Mouse (Mus musculus) stomach, postnatal 0 days (tissue): ENCODE results near the gene Snd1.

Experiments used
- CTCF ChIP-seq: IDR thresholded peaks from 2 replicates; pipeline ENCODE4 v1.5.1; 2016; ENCODE audit warnings: antibody characterized with exemption, low read depth, mild to moderate bottlenecking, moderate library complexity
- EP300 ChIP-seq: optimal IDR thresholded peaks from 2 replicates; pipeline ENCODE3; 2016; ENCODE audit warnings: antibody characterized with exemption

DNA sequence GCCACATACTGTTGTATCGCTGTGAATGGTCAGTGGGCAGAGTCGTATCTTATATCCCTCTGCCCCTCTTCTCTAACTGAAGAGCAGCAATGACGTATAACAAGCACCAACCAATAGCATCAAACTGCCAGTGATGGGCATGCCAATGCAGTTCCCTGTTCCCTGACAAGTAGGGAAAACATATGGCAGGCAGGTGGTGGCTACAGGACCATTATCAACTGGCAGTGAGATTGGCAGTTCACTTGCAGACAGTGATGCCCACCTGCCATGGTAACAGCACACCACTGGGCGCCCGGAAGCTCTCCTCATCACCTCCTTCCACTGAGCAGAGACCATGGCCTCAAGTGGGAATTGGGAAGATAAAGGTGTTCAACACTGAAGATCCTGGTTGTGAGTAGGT lies 181.6 kb downstream of the Snd1 start:
- TF ChIP-seq CTCF = no peak
- no peak for TF ChIP-seq EP300
